Mouse (Mus musculus) ES-E14 (cell line): Measurements from ENCODE around the gene Atxn1. TPM values are rescaled to one million over a fixed set of nuclear protein-coding genes. Genes with fewer than 3 reads are reported as not detected.

Source experiments
- DNase-seq: peaks from one replicate; pipeline ENCODE4 v3.0.0-alpha.2; 2013; ENCODE audit warnings: low read depth, low spot score
- H3K27ac ChIP-seq: 2 replicates; pipeline ENCODE4 v1.5.1; 2012; ENCODE audit warnings: low read depth, mild to moderate bottlenecking, low read length, moderate library complexity, mixed read lengths; ENCODE audit not compliant: poor library complexity, insufficient read depth, severe bottlenecking
- H3K36me3 ChIP-seq: 2 replicates; pipeline ENCODE4 v1.6.1; 2012; ENCODE audit warnings: mild to moderate bottlenecking, low read length, moderate library complexity, mixed read lengths; ENCODE audit not compliant: control insufficient read depth, poor library complexity, insufficient read depth, severe bottlenecking
- H3K4me1 ChIP-seq, 2 experiments: fragments of 150-350 bp in 1 of 2; sonication (generic) in 1 of 2; 2 replicates each; pipeline ENCODE4 v1.6.1; 2012; ENCODE audit warnings: low read length in 2 of 2, mild to moderate bottlenecking in 1 of 2, mixed read lengths in 1 of 2; ENCODE audit not compliant: control insufficient read depth in 2 of 2, insufficient read depth in 2 of 2, poor library complexity in 1 of 2
- H3K4me3 ChIP-seq, 2 experiments: fragments of 150-350 bp in 1 of 2; sonication (generic) in 1 of 2; 2 replicates each; pipeline ENCODE4 v1.5.1; 2012; ENCODE audit warnings: low read length in 2 of 2, low read depth in 1 of 2, mild to moderate bottlenecking in 1 of 2, mixed read lengths in 1 of 2; ENCODE audit not compliant: insufficient read depth in 1 of 2, poor library complexity in 1 of 2, severe bottlenecking in 1 of 2
- H3K9ac ChIP-seq: 2 replicates; pipeline ENCODE4 v1.6.1; 2012; ENCODE audit warnings: low read depth, mild to moderate bottlenecking, low read length, mixed read lengths; ENCODE audit not compliant: poor library complexity, insufficient read depth, severe bottlenecking
- H3K9me3 ChIP-seq: fragments of 150-350 bp; sonication (generic); 2 replicates; pipeline ENCODE4 v1.6.1; 2012; ENCODE audit warnings: low read depth, mild to moderate bottlenecking, low read length; ENCODE audit not compliant: control insufficient read depth, insufficient read depth
- CHD2 ChIP-seq: IDR thresholded peaks from 2 replicates; pipeline ENCODE4 v1.6.1; 2014; ENCODE audit warnings: mild to moderate bottlenecking, low read depth, low read length, inconsistent platforms
- HCFC1 ChIP-seq: IDR thresholded peaks from 2 replicates; pipeline ENCODE4 v1.6.1; 2012; ENCODE audit warnings: low read length, inconsistent platforms, borderline replicate concordance; ENCODE audit not compliant: insufficient read depth
- MAFK ChIP-seq: IDR thresholded peaks from 2 replicates; pipeline ENCODE4 v1.6.1; 2014; ENCODE audit warnings: mild to moderate bottlenecking, low read depth, low read length, inconsistent platforms; ENCODE audit not compliant: insufficient read depth
- ZC3H11A ChIP-seq: IDR thresholded peaks from 2 replicates; pipeline ENCODE4 v1.6.1; 2012; ENCODE audit warnings: low read depth, mild to moderate bottlenecking, inconsistent platforms, low read length, borderline replicate concordance
- ZNF384 ChIP-seq: IDR thresholded peaks from 2 replicates; pipeline ENCODE4 v1.6.1; 2012; ENCODE audit warnings: low read depth, low read length, inconsistent platforms
- in situ Hi-C, 2 experiments: fragments of 600-800 bp; cut with MboI; formaldehyde crosslinking; loops; one replicate each; pipeline ENCODE4 v1.15.1; 2025; ENCODE audit warnings: low sequenced_read_pairs in 2 of 2, inconsistent platforms in 1 of 2; ENCODE audit not compliant: unreplicated experiment in 2 of 2
- total RNA-seq: library from RNA; depleted of rRNA; stranded (reverse); fragments of 300-350 nt; gene quantifications from 2 replicates; pipeline ENCODE4 v1.2.3, GENCODE M21; 2012

Atxn1 gene
- total RNA-seq, 1 experiment, result 7.8 TPM

DNA sequence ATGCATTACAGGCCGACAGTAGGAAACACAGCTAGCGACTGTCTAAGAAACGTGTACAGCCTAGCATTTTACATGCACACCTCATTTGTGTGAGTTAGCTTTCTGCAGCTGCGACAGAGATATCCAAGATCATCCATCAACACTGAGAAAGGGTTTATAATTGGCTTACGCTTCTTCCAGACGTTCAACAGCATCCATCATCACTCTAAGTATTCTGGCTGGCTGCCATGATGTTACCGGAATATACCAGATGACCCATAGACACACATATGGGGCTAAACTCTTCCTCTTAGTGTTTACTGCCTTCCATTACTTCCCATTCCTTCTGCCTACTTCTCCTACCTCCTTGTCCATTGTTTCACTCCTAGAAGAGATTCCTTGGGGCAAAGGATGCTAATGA is 369.4 kb downstream of the Atxn1 start:
- H3K27ac ChIP-seq, result no peak overlapping the region
- no peaks in the 10 kb centered on the region for H3K9me3 ChIP-seq
- no peak for TF ChIP-seq ZNF384
- no peak for TF ChIP-seq MAFK
- TF ChIP-seq ZC3H11A, result no peak
- TF ChIP-seq CHD2, result no peak
- no peak for TF ChIP-seq HCFC1
- DNase-seq, result no peak
- no peak overlapping the region for H3K4me3 ChIP-seq
- in situ Hi-C loops, result no loop called here
- H3K4me1 ChIP-seq, result no peaks in the 10 kb centered on the region
- H3K36me3 ChIP-seq, result no peaks in the 10 kb centered on the region
- no peak overlapping the region for H3K9ac ChIP-seq

DNA sequence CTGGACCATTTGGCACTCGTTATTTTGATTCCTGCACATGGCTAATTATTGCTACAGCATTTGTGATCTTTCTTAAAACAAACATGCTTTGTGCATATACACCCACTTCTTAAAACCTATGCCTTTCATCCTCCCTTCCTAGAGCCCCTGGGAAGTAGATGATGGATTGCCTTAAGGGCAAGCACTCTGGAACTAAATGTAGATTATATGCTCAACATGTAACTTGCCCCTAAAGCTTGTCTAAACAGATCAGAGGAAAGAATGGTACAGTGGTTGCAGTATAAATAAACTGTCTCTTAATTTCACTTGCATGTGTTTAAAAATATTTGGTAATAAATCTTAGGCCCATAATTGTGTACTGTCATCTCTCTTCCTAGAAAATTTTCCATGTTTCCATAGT is 370.9 kb downstream of the Atxn1 start:
- in situ Hi-C loops, result no loop called here
- H3K27ac ChIP-seq, result no peak overlapping the region
- no peaks in the 10 kb centered on the region for H3K4me1 ChIP-seq
- no peak overlapping the region for H3K9ac ChIP-seq
- H3K4me3 ChIP-seq, result no peak overlapping the region
- H3K9me3 ChIP-seq, result no peaks in the 10 kb centered on the region
- DNase-seq, result no peak
- H3K36me3 ChIP-seq, result no peaks in the 10 kb centered on the region
- no peak for TF ChIP-seq HCFC1
- TF ChIP-seq ZC3H11A, result no peak
- no peak for TF ChIP-seq CHD2
- TF ChIP-seq MAFK, result no peak
- no peak for TF ChIP-seq ZNF384

DNA sequence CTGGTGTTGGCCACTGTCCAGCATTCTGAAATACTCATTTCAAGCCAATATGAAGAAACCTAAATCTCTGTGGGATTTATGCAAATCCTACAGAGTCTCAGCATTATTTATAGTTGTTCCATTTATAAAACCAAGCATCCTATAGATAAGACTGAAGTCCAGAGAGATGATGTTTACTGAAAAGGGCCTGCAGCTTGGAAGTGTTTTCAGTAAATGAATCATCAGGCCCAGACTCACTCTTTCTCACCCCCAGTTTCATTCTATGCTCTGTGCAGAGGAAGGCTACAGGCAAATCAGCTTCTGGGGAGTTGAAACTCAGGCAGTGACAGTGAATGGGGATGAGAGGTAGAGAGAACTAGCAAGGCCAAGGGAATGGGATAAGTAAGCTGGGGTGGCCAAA is 373.9 kb downstream of the Atxn1 start:
- Histone ChIP-seq H3K9ac (no peak overlapping the region), H3K4me3 (no peak overlapping the region), H3K36me3 (no peaks in the 10 kb centered on the region), H3K4me1 (no peaks in the 10 kb centered on the region), H3K9me3 (no peaks in the 10 kb centered on the region), H3K27ac (no peak overlapping the region)
- no peak for DNase-seq
- in situ Hi-C loops, result no loop called here
- no peak for TF ChIP-seq CHD2
- TF ChIP-seq ZC3H11A, result no peak
- TF ChIP-seq MAFK, result no peak
- TF ChIP-seq HCFC1, result no peak
- TF ChIP-seq ZNF384, result no peak

- peak; percentile 65 for DNase-seq
- no peak overlapping the region for H3K9ac ChIP-seq
- H3K4me3 ChIP-seq, result no peak overlapping the region
- no peaks in the 10 kb centered on the region for H3K36me3 ChIP-seq
- TF ChIP-seq ZNF384 (no peak), MAFK (peak; percentile 87), CHD2 (no peak), HCFC1 (no peak), ZC3H11A (no peak)
- H3K4me1 ChIP-seq, result peaks cover 0 to 3% of the 10 kb centered on the region in 2 experiments; a peak in 1 of 4 replicates
- no peak overlapping the region for H3K27ac ChIP-seq
- in situ Hi-C loops, result no loop called here
- no peaks in the 10 kb centered on the region for H3K9me3 ChIP-seq
Measured at GRCm38 (mm10) chr13:45583061-45583460, 381.7 kb downstream of the Atxn1 start.

DNA sequence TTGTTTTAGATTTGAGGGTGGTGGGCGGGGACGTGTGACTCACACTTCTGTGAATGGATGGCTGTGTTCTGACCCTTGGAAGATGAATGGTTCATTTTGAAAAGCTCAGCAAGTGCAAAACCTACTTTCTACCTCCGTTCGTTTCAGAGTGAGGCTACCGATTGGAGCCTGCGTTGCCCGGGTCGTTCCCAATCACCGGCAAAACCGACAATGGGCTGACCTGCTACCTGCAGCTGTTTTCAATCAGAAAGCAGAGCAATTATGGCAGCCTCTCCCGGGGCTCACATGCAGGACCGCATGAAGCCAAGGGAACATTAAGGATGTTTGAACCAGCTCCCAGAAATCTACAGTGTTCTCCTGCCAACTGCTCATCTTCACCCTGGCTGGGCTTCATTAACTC is 382.5 kb downstream of the Atxn1 start:
- H3K4me3 ChIP-seq, result no peak overlapping the region
- H3K27ac ChIP-seq, result no peak overlapping the region
- H3K9me3 ChIP-seq, result no peaks in the 10 kb centered on the region
- no peaks in the 10 kb centered on the region for H3K36me3 ChIP-seq
- no peak for TF ChIP-seq ZC3H11A
- no peak for TF ChIP-seq ZNF384
- no peak for TF ChIP-seq HCFC1
- TF ChIP-seq CHD2, result no peak
- H3K4me1 ChIP-seq, result peaks cover 0 to 3% of the 10 kb centered on the region in 2 experiments; a peak in 1 of 4 replicates
- no peak overlapping the region for H3K9ac ChIP-seq
- in situ Hi-C loops, result no loop called here
- DNase-seq, result no peak
